Mouse (Mus musculus) embryonic stem cell, embryonic (primary cell): ENCODE results near the gene Etfa.

ENCODE experiments used
- CTCF ChIA-PET, 4 experiments: fragments of 300-600 bp in 2 of 4; fragments of 350-600 bp in 2 of 4; sonication (Branson Sonifier 250); formaldehyde crosslinking; loops; one replicate each; lab custom pipeline; 2022; ENCODE audit warnings: inconsistent platforms in 2 of 4; lab: Charles Lee
- POLR2A ChIA-PET, 4 experiments: fragments of 300-600 bp in 2 of 4; fragments of 350-600 bp in 2 of 4; sonication (Branson Sonifier 250); formaldehyde crosslinking; loops; one replicate each; lab custom pipeline; 2022; ENCODE audit warnings: antibody characterized with exemption in 4 of 4, inconsistent platforms in 1 of 4; lab: Charles Lee

Gene Etfa

GRCm38 (mm10) chr9:55450035-55450434 is 62.0 kb downstream of the Etfa start:
- ChIA-PET POLR2A (no interaction called here), CTCF (interaction anchor here in 1 of 4 experiments (1.4 kb wide), 1 partner anchor 20 kb away, joined by 6 read pairs; no protein-coding TSS in a partner anchor)

- POLR2A ChIA-PET: no interaction called here
- CTCF ChIA-PET: no interaction called here
Observed at GRCm38 (mm10) chr9:55449108-55449507, 62.9 kb downstream of the Etfa start.

- ChIA-PET POLR2A (interaction anchor here in 2 of 4 experiments (0.6 to 2.1 kb wide), 7 partner anchors 9 to 431 kb away, joined by 3 to 7 read pairs (median 4); partner anchors contain the start of gene Etfa (in 1 of the 2)), CTCF (interaction anchor here (0.6 to 1.5 kb wide), 4 partner anchors 18 to 1278 kb away, joined by 3 to 4 read pairs (median 3); no protein-coding TSS in a partner anchor)
Observed at GRCm38 (mm10) chr9:55447509-55447908, 64.5 kb downstream of the Etfa start.

- ChIA-PET CTCF (interaction anchor here in 2 of 4 experiments (0.6 to 1.5 kb wide), 5 partner anchors 9 to 28 kb away, joined by 3 to 5 read pairs (median 4); no protein-coding TSS in a partner anchor), POLR2A (interaction anchor here in 1 of 4 experiments (1.1 to 1.8 kb wide), 4 partner anchors 9 to 73 kb away, joined by 3 to 5 read pairs (median 4); partner anchors contain the start of gene Etfa)
Observed at GRCm38 (mm10) chr9:55439206-55439780, 72.8 kb downstream of the Etfa start.

GRCm38 (mm10) chr9:55438433-55438832 is 73.6 kb downstream of the Etfa start:
- CTCF ChIA-PET: interaction anchor here in 2 of 4 experiments (1.2 to 1.5 kb wide), 2 partner anchors 8 to 9 kb away, joined by 4 to 5 read pairs; no protein-coding TSS in a partner anchor
- POLR2A ChIA-PET: interaction anchor here in 1 of 4 experiments (1.7 kb wide), 1 partner anchor 9 kb away, joined by 5 read pairs; no protein-coding TSS in a partner anchor

- ChIA-PET CTCF (interaction anchor here in 1 of 4 experiments (0.6 kb wide), 1 partner anchor 1118 kb away, joined by 3 read pairs; no protein-coding TSS in a partner anchor), POLR2A (interaction anchor here in 2 of 4 experiments (0.5 to 1.8 kb wide), 2 partner anchors 11 to 124 kb away, joined by 3 to 8 read pairs; no protein-coding TSS in a partner anchor)
Observed at GRCm38 (mm10) chr9:55433875-55434274, 78.2 kb downstream of the Etfa start.

GRCm38 (mm10) chr9:55432306-55433289 is 79.4 kb downstream of the Etfa start:
- ChIA-PET POLR2A (interaction anchor here in 1 of 4 experiments (1.4 to 1.8 kb wide), 3 partner anchors 12 to 76 kb away, joined by 4 to 8 read pairs (median 6); no protein-coding TSS in a partner anchor), CTCF (interaction anchor here in 1 of 4 experiments (0.9 to 1.5 kb wide), 2 partner anchors 23 to 93 kb away, joined by 4 to 5 read pairs; no protein-coding TSS in a partner anchor)

GRCm38 (mm10) chr9:55430133-55430532 is 81.9 kb downstream of the Etfa start:
- ChIA-PET POLR2A (interaction anchor here in 3 of 4 experiments (0.6 to 1.8 kb wide), 8 partner anchors 12 to 629 kb away, joined by 3 to 7 read pairs (median 3); no protein-coding TSS in a partner anchor), CTCF (interaction anchor here (0.6 to 3.1 kb wide), 25 partner anchors 8 to 1460 kb away, joined by 3 to 19 read pairs (median 4); partner anchors contain the start of genes Pstpip1 (in 1 of the 4) and Scaper (in 1 of the 4))

GRCm38 (mm10) chr9:55429242-55429975 is 82.6 kb downstream of the Etfa start:
- POLR2A ChIA-PET: interaction anchor here (0.6 to 1.8 kb wide), 13 partner anchors 12 to 509 kb away, joined by 3 to 7 read pairs (median 3); partner anchors contain the start of genes Etfa (in 1 of the 4) and Scaper (in 1 of the 4)

GRCm38 (mm10) chr9:55425271-55425810 is 86.7 kb downstream of the Etfa start:
- CTCF ChIA-PET: interaction anchor here in 1 of 4 experiments (2.3 kb wide), 1 partner anchor 16 kb away, joined by 10 read pairs; no protein-coding TSS in a partner anchor
- POLR2A ChIA-PET: interaction anchor here in 1 of 4 experiments (1.4 kb wide), 2 partner anchors 14 to 512 kb away, joined by 4 read pairs; partner anchors contain the start of gene Scaper

More at GRCm38 (mm10) chr9:55429242-55429975, 82.6 kb downstream of the Etfa start:
- CTCF ChIA-PET: interaction anchor here (0.6 to 3.1 kb wide), 32 partner anchors 9 to 1461 kb away, joined by 3 to 19 read pairs (median 3); partner anchors contain the start of gene Scaper (in 1 of the 4)

- ChIA-PET POLR2A (interaction anchor here in 2 of 4 experiments (0.6 to 1.4 kb wide), 6 partner anchors 12 to 1725 kb away, joined by 3 to 4 read pairs (median 3); partner anchors contain the start of genes Scaper (in 2 of the 2) and Neil1 (in 1 of the 2)), CTCF (interaction anchor here in 3 of 4 experiments (0.6 to 2.3 kb wide), 4 partner anchors 13 to 1212 kb away, joined by 3 to 10 read pairs (median 4); no protein-coding TSS in a partner anchor)
Observed at GRCm38 (mm10) chr9:55423451-55424424, 88.3 kb downstream of the Etfa start.

- CTCF ChIA-PET: interaction anchor here in 1 of 4 experiments (0.9 kb wide), 1 partner anchor 12 kb away, joined by 4 read pairs; no protein-coding TSS in a partner anchor
- POLR2A ChIA-PET: no interaction called here
Observed at GRCm38 (mm10) chr9:55421786-55422185, 90.3 kb downstream of the Etfa start.

- CTCF ChIA-PET: interaction anchor here (0.6 to 3.3 kb wide), 8 partner anchors 12 to 120 kb away, joined by 3 to 19 read pairs (median 4); no protein-coding TSS in a partner anchor
Observed at GRCm38 (mm10) chr9:55411154-55411553, 100.9 kb downstream of the Etfa start.

GRCm38 (mm10) chr9:55410430-55410829 is 101.6 kb downstream of the Etfa start:
- CTCF ChIA-PET: interaction anchor here (0.6 to 3.3 kb wide), 19 partner anchors 8 to 125 kb away, joined by 3 to 19 read pairs (median 4); no protein-coding TSS in a partner anchor
- POLR2A ChIA-PET: interaction anchor here in 2 of 4 experiments (0.6 to 2.3 kb wide), 9 partner anchors 8 to 367 kb away, joined by 3 to 9 read pairs (median 4); no protein-coding TSS in a partner anchor

More at GRCm38 (mm10) chr9:55411154-55411553, 100.9 kb downstream of the Etfa start:
- POLR2A ChIA-PET: interaction anchor here in 2 of 4 experiments (0.7 to 2.3 kb wide), 6 partner anchors 7 to 234 kb away, joined by 3 to 9 read pairs (median 4); no protein-coding TSS in a partner anchor

- POLR2A ChIA-PET: interaction anchor here in 2 of 4 experiments (0.5 to 1.7 kb wide), 4 partner anchors 9 to 70 kb away, joined by 3 to 6 read pairs (median 4); no protein-coding TSS in a partner anchor
Observed at GRCm38 (mm10) chr9:55409833-55410232, 102.2 kb downstream of the Etfa start.

More at GRCm38 (mm10) chr9:55409833-55410232, 102.2 kb downstream of the Etfa start:
- CTCF ChIA-PET: interaction anchor here (0.6 to 3.3 kb wide), 25 partner anchors 9 to 174 kb away, joined by 3 to 19 read pairs (median 4); no protein-coding TSS in a partner anchor
